Mouse (Mus musculus): ENCODE measurements around the gene Kif5a. TPM values are rescaled to one million over a fixed set of nuclear protein-coding genes. Genes with fewer than 3 reads are reported as not detected.

Kif5a gene
- total RNA-seq, 2 experiments from 2014 or later = 413 to 455 TPM

DNA sequence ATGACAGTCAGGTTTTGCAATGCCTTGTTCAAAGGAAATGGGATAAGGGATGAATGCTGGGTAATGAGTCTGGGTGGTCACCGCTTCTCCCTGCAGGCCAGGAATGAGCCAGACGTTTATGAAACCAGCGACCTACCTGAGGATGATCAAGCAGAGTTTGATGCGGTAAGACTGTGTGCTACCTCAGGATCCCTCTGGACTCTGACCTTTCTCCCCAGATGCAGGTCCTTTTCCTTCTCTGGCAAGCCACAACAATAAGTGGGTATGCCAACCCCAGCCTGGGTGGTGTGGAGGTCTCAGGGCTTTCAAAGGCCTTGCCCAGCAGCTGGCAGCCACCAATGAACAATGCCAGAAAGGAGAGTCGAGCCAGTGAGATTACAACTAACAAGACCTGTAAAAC, 4.2 kb upstream of the Kif5a start:
- DNase-seq (ENCODE audit: low spot score in 2 of 2) = no peak

DNA sequence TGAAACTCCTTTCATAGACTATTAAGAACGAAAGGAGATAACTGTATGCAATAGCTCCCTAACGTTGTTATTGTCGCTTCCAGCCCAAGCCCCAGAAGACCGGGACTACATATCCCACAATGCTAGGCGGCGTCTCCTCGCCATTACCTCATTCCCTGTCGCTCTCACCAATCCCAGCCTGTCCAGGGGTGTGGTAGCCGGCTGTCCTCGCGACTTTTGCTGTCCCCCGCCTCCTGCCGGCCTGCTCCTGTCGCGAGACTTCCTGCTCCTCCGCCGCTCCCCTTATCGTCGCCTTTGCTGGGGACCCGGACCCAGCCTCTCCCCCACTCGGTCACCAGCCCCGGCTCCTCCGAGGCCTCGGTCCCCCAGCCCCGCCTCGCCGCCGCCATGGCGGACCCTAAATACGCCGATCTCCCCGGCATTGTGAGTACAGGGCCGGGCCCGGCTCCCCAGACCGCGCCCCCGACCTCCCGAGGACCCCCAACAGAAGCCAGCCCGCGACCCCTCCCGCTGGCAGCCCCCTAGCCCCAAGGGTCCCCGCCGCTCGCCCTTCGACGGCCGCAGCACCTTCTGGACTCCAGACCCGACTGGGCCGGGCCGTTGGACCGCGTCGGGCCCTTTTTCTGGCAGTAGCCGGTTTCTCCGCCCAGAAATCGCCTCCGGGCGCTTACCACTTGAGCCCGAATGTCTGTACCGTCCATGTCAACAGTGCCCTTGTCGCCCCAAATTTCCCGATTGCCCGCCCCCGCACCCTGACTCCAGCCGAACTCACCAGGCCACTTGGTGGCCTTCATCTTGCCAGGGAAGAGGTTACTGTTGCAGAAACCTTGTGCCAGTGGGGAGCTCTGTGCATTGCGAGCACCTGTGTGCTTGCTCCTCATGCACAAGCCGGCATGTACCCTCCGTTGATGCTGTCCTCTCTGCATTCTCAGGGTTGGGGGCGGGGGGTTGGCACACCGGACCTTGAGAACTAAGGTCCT, 3.3 kb upstream of the Kif5a start, which contains the start of gene Dctn2:
Gene Dctn2 (plus strand): TSS at position 257 of the 980 bp plus-strand sequence.
- DNase-seq (ENCODE audit: low spot score in 2 of 2) = peak; percentile 90 to 96

DNA sequence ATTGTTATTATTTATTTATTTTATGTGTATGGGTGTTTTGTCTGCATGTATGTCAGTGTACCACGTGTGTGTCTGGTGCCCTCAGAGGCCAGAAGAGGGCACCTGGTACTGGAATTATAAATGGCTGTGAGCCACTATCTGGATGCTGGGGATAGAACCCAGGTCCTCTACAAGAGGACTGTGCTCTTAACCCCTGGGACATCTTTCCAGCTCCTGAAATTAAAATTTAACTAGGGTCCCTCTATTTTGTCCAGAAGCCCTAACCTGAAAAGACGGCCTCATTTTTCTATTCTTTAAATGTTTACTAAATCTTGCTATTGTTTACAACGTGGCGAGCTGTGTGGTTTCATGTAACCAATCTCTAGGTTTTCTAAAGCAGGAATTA, 2.6 kb upstream of the Kif5a start:
- no peak for DNase-seq (ENCODE audit: low spot score in 2 of 2)

DNA sequence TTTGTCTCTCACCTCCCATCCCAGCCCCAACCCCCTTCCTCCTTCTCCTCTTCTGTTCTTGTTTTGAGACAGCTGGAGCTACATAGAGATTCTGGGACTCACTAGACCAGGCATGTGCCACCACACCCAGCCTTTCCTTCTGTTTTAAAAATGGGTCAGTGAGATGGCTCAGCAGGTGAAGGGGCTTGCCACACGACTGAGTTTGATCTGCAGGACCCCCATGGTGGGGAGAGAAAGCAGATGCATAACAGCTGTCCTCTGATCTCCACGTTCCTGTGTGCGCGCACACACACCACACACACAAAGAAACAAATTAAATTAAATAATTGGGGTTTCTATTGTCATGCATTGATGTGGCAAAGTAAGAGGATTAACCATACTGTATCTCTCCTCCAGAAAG, 1.8 kb upstream of the Kif5a start:
- DNase-seq (ENCODE audit: low spot score in 2 of 2) = no peak

DNA sequence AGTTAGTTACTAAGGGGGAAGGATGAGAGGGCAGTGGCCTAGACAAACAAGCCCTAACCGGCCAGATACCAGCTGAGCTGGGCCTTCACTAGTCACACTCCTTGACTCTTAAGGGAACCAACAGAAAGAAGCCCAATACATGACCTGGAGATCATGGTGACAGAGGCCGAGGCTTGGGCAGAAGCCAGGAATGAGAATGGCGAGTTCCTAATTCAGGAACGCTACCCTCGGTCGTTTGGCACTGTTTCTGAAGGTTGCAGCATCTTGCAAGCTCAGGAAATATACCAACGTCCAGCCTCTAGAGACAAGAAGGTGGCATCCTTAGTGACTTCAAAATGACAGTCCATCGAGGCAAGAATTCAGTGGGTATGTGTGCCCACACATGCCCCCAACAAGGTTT, 1.2 kb upstream of the Kif5a start:
- DNase-seq (ENCODE audit: low spot score in 2 of 2) = no peak

DNA sequence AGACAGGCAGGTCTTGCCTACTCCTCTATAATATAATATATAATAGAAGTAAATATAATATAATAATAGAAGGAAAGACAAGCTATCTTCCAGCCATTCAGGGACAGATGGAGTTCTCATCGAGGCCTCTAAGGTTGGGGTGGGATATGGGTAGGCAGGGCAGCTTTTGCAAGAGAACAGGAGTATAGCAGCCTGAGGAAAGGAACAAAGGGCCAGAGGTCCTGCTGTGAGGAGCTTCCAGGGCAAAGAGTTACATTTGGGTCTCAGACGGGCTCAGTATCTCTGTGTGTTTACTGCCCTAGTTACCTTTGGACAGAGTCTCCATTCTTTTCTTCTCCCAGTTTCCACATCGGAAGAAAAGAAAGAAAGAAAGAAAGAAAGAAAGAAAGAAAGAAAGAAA, 483 bp upstream of the Kif5a start:
- DNase-seq (ENCODE audit: low spot score in 2 of 2) = no peak

DNA sequence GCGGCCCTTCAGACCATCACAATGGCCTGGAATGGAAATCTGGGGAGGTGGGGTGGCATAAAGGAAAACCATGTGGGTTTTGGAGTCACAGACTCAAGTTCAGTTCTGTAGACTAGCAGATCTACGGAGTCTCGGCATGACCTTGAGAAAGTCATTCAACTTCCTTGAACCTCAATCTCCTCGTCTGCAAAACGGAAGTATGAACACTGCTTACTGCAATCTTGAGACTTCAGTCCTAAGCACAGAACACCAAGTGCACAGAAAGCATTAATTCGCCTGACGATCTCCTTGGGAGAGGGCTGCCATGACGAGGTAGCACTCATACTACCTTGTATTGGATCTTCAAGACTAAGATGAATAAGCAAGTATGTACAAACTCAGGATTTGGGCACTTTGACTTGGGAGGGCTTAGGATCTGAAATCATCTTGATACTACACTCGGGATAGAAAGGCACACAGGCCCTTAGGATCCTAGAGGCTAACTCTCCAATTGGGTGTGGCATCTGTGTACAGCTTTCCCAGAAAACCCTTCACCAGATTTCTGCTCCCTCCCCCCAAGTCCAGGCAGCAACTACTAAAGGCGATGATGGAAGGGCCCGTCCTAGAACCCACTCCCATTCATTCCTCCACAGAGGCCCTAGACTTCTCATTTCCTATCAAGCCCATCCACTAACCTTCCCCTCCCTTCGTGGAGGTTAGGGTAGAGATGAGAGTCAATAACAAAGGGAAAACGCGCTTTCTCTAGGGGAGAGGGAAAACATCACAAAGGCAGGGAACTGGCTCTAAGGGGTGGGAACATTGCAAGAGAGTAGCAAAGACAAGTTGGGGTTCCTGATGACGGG, 1.2 kb downstream of the Kif5a start:
- no peak for DNase-seq (ENCODE audit: low spot score in 2 of 2)

DNA sequence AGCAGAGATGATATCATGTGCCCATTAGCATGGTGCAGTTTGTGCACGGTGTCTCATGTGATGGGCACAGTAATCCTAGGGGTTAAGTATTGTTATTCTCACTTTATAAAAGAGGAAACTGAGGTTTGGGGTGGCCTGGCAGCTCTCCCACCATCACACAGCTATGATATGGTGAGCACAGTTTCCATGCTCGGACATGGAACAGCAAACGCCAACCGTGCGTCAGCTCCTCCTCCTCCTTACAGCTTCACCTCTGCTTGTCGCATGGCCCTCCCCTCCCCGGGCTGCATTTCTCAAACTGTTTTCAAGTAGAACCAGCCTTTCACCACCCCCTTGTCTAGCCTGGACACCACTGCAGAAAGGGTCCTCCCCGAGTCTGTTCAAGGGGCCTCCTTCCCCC, 4.7 kb downstream of the Kif5a start:
- no peak for DNase-seq (ENCODE audit: low spot score in 2 of 2)

DNA sequence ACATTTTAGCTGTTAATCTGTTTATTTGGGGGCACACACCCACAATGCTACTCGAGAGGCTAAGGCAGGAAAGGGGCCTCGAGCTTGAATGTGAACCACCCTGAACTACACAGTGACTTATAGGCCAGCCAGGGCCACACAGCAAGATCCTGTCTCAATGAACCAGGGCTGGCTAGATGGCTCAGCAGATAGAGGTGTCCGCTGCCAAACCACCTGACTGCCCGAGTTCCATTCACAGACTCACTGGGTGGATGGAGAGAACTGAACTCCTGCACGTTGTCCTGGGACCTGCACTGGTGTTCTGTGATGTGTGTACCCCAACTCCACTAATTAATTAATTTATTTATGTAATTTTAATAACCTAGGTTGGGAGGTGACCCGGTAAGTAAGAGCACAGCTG, 5.4 kb downstream of the Kif5a start:
- no peak for DNase-seq (ENCODE audit: low spot score in 2 of 2)

DNA sequence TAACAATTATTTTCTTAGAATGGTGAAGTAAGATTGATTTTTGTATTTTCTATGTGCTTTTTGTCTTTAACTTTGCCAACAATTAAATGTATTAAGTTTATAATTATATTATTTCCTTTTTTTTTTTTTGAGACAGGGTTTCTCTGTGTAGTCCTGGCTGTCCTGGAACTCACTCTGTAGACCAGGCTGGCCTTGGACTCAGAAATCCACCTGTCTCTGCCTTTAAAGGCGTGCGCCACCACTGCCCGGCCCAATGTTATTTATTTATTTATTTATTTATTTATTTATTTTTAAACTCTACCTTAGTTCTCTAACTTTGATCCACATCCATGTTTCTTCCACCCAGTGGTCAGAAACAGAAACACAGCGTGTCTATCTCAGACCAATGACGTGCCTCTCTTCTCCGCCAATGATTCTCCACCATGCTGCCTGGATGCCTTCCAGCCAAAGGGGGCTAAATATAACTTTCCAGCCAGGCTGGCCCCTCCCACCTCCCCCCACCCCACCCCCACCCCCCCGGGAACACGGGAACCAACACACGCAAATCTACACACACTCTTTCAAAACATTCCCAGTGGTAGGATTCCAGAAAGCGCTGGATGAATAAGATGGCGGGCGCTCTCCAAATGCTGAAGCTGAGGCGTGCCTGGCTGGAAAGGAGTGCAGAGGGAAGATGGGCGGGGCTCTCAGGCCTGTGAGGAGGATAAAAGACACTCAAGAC, 7.4 kb downstream of the Kif5a start:
- no peak for DNase-seq (ENCODE audit: low spot score in 2 of 2)

DNA sequence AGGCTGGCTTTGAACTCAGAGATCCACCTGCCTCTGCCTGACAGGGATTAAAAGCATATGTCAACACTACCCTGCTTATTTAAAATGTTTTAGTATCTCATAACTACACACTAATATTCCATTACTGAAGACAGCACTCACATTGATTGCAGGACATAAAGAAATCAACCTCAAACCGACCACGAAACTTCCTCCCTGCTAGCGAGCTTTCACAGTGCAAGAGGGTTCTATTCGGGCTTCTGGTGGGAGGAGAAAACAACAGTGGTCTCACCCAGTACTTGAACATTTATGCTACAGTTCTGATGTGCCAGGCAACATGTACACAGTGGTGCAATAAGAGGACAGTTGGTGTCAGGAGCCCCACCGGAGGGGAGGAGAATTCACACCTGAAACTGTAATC, 12.3 kb downstream of the Kif5a start:
- no peak for DNase-seq (ENCODE audit: low spot score in 2 of 2)

DNA sequence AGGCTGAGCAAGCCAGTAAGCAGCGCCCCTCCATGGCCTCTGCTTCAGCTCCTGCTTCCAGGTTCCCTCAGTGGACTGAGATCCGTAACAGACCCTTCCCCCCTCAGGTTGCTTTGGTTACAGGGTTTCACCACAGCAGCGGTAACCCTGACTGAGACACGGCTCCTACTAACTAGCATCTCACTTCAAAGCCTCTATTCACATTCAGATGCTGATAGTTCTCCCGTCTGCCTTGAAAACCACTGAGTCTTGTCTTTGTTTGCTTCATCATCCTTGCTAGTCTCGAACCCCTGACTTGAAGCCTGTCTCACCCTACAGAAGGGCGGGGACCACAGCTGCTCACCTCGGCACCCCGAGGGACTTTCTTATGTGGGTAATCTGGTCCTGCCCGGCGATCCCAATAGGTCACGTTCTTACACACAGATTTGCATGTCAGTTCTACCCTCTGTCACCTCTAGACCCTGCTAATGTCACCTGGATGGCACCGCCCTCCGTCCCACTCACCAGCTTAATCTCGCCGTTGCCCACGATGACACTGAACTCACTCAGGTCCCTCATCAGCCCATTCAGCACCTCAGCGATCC, 24.8 kb downstream of the Kif5a start:
- no peak for DNase-seq (ENCODE audit: low spot score in 2 of 2)

DNA sequence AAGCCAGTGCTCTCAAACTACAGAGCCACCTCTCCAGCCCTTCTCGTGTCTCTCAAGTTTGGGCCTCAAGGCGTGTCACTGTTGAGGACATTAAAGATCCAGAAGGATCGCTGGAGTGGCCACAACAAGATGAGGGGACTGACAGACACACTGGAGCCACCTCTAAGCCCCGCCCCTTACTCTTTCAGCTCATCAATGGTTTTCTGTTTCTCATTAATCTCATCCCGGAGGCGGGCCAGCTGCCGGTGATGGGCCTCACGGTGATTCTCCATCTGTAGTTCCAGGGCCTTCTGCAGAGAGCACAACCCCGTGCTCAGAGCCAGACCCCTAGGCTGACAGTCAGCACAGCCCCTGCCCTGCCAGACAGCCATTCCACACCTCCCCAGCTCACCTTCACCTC, 26.6 kb downstream of the Kif5a start:
- no peak for DNase-seq (ENCODE audit: low spot score in 2 of 2)

DNA sequence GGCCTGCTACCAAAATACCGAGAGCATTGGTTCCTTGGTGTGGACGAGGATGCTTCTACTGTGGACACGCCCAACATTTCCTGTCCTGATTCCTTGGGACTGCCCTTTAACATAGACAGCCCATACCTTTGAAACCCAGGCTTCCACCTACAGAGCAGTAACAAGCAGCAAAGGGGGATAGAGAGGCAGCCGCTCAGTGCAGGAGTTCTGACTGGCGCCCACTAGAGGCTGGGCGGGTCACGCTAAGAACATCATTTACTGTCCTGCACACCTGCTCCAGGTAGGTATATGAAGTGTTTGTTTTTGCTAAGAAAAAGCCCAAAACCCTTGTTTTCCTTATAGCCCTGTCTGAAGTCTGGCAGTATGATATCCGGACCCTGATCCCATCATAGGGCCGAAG, 30.0 kb downstream of the Kif5a start:
- DNase-seq (ENCODE audit: low spot score in 2 of 2) = no peak

DNA sequence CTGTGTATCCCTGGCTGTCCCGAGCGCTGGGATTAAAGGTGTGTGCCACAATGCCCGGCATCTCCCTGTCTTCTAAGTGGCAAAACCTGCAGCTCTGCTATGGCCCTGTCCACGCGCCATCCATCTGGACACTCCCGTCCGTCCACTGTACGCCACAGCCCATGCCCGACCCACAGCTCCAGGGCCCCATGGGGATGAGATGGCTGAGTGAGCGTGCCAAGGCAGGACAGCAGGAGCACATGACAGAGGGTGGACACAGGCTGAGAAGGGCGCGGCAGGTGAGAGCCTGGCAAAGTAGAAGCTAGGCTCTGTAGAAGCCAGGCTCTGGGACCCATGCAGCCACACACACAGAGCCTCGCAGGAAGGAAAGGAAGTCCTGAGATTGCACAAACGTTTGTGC, 31.4 kb downstream of the Kif5a start:
- no peak for DNase-seq (ENCODE audit: low spot score in 2 of 2)

DNA sequence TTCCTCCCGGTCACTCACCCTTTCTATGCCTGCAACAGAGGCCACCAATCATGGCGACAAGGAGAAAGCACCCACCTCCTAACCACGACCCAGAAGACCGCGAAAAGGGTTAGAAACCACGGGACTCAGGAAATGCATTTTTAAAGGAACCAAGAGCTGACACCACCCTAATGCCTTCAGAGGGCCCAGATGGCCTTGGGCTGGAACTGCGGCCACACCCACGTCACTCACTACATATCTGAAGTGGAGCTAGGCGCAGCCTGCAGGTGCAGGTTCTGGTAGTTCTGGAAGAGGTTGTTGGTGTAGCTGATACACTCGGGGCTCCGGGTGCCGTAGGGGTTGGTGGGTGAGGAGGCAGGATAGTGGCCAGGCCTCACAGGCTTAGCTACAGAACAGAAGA, 32.5 kb downstream of the Kif5a start:
- no peak for DNase-seq (ENCODE audit: low spot score in 2 of 2)

DNA sequence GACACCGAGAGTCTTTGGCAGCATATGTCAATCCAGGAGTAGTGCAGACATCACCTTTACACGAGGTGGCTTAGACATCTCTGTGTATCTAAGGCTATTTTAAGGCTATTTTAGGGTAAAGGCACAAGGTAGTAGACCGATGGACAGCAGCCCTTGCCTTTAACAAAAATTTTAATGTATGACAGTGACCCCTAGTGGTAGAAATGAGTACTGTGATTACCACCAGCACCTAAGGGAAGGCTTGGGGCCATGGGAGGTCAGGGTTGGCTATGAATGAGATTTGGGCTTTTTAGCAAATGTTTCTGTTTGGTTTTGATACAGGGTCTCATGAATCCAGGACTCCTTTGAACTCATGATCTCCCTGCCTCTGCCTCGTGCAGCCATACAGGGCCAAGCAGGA, 34.3 kb downstream of the Kif5a start:
- DNase-seq (ENCODE audit: low spot score in 2 of 2) = peak in 1 of 2 experiments; percentile 76

DNA sequence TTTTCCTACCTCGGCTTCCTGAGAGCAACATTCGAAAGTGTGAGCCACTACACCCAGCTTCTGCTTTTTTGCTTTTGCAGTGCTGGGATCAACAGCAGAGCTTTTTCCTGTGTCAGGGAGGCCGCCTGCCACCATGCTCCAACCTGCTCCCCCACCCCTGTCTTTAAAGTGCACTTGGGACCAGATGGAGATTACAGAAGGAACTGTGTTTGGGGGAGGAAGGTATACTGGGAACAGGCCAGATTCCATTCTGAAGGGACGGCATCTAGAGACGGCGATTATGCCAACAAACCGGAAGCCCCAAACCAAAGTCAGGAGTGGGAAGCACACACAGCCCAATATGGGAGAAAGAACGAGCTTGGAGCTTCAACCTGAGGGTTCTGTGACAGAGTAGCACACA, 36.0 kb downstream of the Kif5a start:
- no peak for DNase-seq (ENCODE audit: low spot score in 2 of 2)

DNA sequence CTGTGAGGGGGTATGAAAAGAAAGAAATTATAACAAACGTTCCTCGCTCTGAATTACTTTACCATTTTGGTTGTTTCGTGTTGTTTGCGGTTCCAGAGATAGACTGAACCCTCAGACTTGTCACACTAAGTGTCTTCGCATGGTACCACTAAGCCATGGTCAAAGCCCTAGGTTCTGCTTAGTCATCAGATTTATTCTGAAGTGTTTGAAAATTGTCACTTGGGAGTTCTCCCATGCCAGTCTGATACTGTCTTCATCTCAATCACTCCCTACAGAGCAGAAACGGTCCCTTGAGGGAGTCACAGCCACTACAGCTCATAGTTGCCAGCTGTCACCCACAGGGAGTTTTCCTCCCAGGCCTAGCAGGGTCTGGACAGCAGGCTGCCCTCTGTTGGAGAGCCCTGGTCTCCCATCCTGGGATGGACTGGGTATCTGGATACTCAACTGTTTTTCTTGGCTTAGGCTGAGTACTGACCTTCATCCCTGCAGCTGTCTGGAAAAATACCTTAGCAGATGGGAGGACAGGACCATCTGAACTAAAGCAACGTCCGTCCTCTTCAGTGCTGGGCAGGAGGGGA, 36.7 kb downstream of the Kif5a start:
- DNase-seq (ENCODE audit: low spot score in 2 of 2) = no peak

DNA sequence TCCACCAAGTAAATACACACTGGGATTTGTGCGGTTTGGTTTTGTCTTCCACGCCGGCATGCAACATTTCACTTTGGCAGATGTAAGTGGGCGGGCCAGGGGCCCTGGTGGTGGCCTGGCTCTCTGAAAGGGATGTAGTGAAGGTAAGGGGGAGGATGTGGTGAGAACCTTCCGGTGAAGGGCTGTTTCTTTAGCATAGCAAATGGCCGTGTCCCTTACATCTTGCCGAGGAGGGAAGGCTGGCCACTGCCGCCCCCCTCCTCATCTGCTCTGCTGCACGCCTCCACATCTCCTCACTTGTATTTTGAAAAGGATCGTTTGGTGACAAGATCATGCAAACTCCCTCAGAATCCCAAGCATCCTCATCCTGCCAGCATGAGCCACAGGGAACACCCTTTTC, 37.4 kb downstream of the Kif5a start:
- DNase-seq (ENCODE audit: low spot score in 2 of 2) = peak in 1 of 2 experiments; percentile 41

DNA sequence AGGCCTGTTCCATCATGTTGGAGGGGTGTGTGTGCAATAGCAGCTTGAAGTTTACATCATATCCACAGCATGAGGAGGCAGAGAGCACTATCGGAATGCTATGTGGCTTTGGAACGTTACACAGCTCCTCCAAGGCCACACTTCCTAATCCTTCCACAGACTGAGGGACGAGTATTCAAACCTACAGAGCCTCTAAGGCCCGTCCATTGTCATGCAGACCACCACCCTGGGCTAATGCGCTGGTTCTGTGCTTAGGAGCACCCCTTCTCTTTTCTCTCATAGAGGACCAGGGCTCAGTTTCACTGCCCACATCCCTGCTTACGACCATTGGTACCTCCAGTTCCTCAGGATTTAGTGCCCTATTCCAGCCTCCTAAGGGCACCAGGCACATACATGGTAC, 37.9 kb downstream of the Kif5a start:
- DNase-seq (ENCODE audit: low spot score in 2 of 2) = no peak

Data from layer of hippocampus, postnatal 14 days (tissue).